In genomic region chr2:18609868-18610185, GRCm38 (mm10) we compare ENCODE assay signal across 8 mouse cellular contexts.
A peak's percentile ranks its signal among the peaks of the same experiment; 100 is the strongest.
DNase-seq lines count a peak whose midpoint lies in the region; ATAC-seq and TF ChIP-seq lines count a peak whose summit lies in the region.

No protein-coding gene starts in this region.

- peak; percentile 21 for ATAC-seq in common myeloid progenitor, adult 5-6 weeks (replicated peaks; ENCODE audit: low read depth, poor library complexity, severe bottlenecking)
- peak; percentile 32; the same call in 1 of the 2 replicates for ATAC-seq in neutrophil, adult 5-6 weeks (ENCODE audit: extremely low read depth, insufficient number of reproducible peaks, low FRiP score, poor library complexity, severe bottlenecking)

- 48% methylated on average over 10 of the region's 10 CpGs for WGBS in kidney, adult 2 months
- 1% methylated on average over 10 of the region's 10 CpGs for WGBS in limb, embryonic 10.5 days

- H3K27me3 ChIP-seq in kidney, adult 2 months (replicated peaks; ENCODE audit: control insufficient read depth, insufficient read depth, low read length) = peaks cover 3% of the 10 kb centered on the region; the same call in 1 of the 2 replicates
- H3K27me3 ChIP-seq in limb, embryonic 10.5 days (ENCODE audit: low read depth, poor library complexity, severe bottlenecking) = peaks cover 87% of the 10 kb centered on the region

- H3K27ac ChIP-seq in kidney, adult 2 months (ENCODE audit: insufficient read depth, low read depth, low read length) = no peak overlapping the region
- H3K27ac ChIP-seq in limb, embryonic 10.5 days = no peak overlapping the region

- peak overlapping the region; percentile 49; the same call in 1 of the 2 replicates for H3K4me3 ChIP-seq in kidney, adult 2 months (ENCODE audit: insufficient read depth, low read depth, low read length)
- H3K4me3 ChIP-seq in limb, embryonic 10.5 days = peak overlapping the region; percentile 47

- no peaks in the 10 kb centered on the region for H3K9me3 ChIP-seq in limb, embryonic 10.5 days (replicated peaks)

- TF ChIP-seq POLR2A in kidney, adult 2 months (IDR thresholded peaks at IDR 0.05; ENCODE audit: low read depth, low read length) = no peak

- TF ChIP-seq CTCF in kidney, adult 2 months (conservative IDR thresholded peaks at IDR 0.05; ENCODE audit: insufficient read depth, insufficient read length, low read depth, low read length) = no peak

- no peaks in the 10 kb centered on the region for H3K36me3 ChIP-seq in kidney, adult 2 months (ENCODE audit: control insufficient read depth, insufficient read depth, low read length)
- no peaks in the 10 kb centered on the region for H3K36me3 ChIP-seq in limb, embryonic 10.5 days

- no peak for DNase-seq in kidney, adult 2 months
- DNase-seq in kidney, adult 11 months = no peak
- DNase-seq in limb, embryonic 10.5 days (ENCODE audit: low spot score) = no peak
- no peak for DNase-seq in frontal cortex, adult 2 months (ENCODE audit: extremely low spot score in 1 of 2, low spot score in 1 of 2)
- DNase-seq in right cerebral cortex, postnatal 14 days = no peak
- DNase-seq in MN1 (ENCODE audit: low spot score) = no peak

- peaks cover 2% of the 10 kb centered on the region; the same call in 1 of the 2 replicates for H3K4me1 ChIP-seq in kidney, adult 2 months (ENCODE audit: control insufficient read depth, insufficient read depth, low read length)
- H3K4me1 ChIP-seq in limb, embryonic 10.5 days = peaks cover 24% of the 10 kb centered on the region
